13 mouse cellular contexts compared by ENCODE assay signal in genomic region chr2:145457106-145457747, GRCm38 (mm10).
A peak's percentile ranks its signal among the peaks of the same experiment; 100 is the strongest.
DNase-seq lines count a peak whose midpoint lies in the region; ATAC-seq and TF ChIP-seq lines count a peak whose summit lies in the region.
"Had no signal": no experiment of that assay in that cellular context is flagged by ENCODE, and none has a peak within 500 bp of the region (broad histone marks: within the 10 kb centered on the region; RNA-seq: fewer than 3 reads in every experiment).

No protein-coding gene starts in this region.

- H3K9me3 ChIP-seq in hindbrain, postnatal 0 days (ENCODE audit: low read length), result no peaks in the 10 kb centered on the region
- no peaks in the 10 kb centered on the region for H3K9me3 ChIP-seq in hindbrain, embryonic 16.5 days (ENCODE audit: control insufficient read depth, low read length)
- H3K9me3 ChIP-seq: forebrain, embryonic 13.5 days; heart, embryonic 15.5 days; limb, embryonic 12.5 days had no signal

- H3K4me1 ChIP-seq in hindbrain, postnatal 0 days (ENCODE audit: insufficient read depth, low read length), result no peaks in the 10 kb centered on the region
- no peaks in the 10 kb centered on the region for H3K4me1 ChIP-seq in hindbrain, embryonic 16.5 days (ENCODE audit: control insufficient read depth, insufficient read depth, low read depth, low read length)
- H3K4me1 ChIP-seq: limb, embryonic 12.5 days had no signal

- no peak overlapping the region for H3K4me2 ChIP-seq in hindbrain, postnatal 0 days (ENCODE audit: low read depth, low read length)
- no peak overlapping the region for H3K4me2 ChIP-seq in hindbrain, embryonic 16.5 days (ENCODE audit: low read length)
- H3K4me2 ChIP-seq: forebrain, embryonic 13.5 days; heart, embryonic 15.5 days; limb, embryonic 12.5 days had no signal

- whole genome bisulfite sequencing in hindbrain, postnatal 0 days, result 53% methylated on average over 8 of the region's 8 CpGs
- 47% methylated on average over 8 of the region's 8 CpGs for WGBS in hindbrain, embryonic 16.5 days

- peak; percentile 20 for DNase-seq in hindbrain, postnatal 0 days (ENCODE audit: low spot score)
- DNase-seq in 416B (ENCODE audit: low read depth), result peak; percentile 54
- no peak for DNase-seq in frontal cortex, postnatal 10 days (ENCODE audit: low spot score in 2 of 2)
- no peak for DNase-seq in layer of hippocampus, adult 8-10 months (ENCODE audit: low spot score in 2 of 2)
- DNase-seq: adrenal gland, postnatal 25 days; cerebellum, postnatal 14 days had no signal

- no peaks in the 10 kb centered on the region for H3K36me3 ChIP-seq in hindbrain, postnatal 0 days (ENCODE audit: insufficient read depth, low read length)
- no peaks in the 10 kb centered on the region for H3K36me3 ChIP-seq in hindbrain, embryonic 16.5 days (ENCODE audit: control insufficient read depth, insufficient read depth, low read length)
- H3K36me3 ChIP-seq: heart, embryonic 15.5 days; limb, embryonic 12.5 days had no signal

- ATAC-seq in hindbrain, postnatal 0 days, result no peak
- ATAC-seq in hindbrain, embryonic 16.5 days, result no peak
- ATAC-seq in common myeloid progenitor, adult 5-6 weeks (replicated peaks; ENCODE audit: low read depth, poor library complexity, severe bottlenecking), result peak; percentile 66
- ATAC-seq in megakaryocyte-erythroid progenitor cell, adult 5-6 weeks (replicated peaks; ENCODE audit: low FRiP score, low TSS enrichment, poor library complexity, severe bottlenecking), result 0 out of 2 replicates have a peak, but pooled peaks have one; percentile 52
- ATAC-seq in inflammation-experienced regulatory T-cells, adult 6 months, result no peak
- ATAC-seq: forebrain, embryonic 13.5 days had no signal

- H3K9ac ChIP-seq in hindbrain, postnatal 0 days (replicated peaks; ENCODE audit: low read length), result no peak overlapping the region
- H3K9ac ChIP-seq in hindbrain, embryonic 16.5 days (ENCODE audit: low read depth, low read length), result no peak overlapping the region
- H3K9ac ChIP-seq: forebrain, embryonic 13.5 days; heart, embryonic 15.5 days; limb, embryonic 12.5 days had no signal

- no peaks in the 10 kb centered on the region for H3K27me3 ChIP-seq in hindbrain, postnatal 0 days (ENCODE audit: insufficient read depth, low read length)
- no peaks in the 10 kb centered on the region for H3K27me3 ChIP-seq in hindbrain, embryonic 16.5 days (replicated peaks; ENCODE audit: control insufficient read depth, insufficient read depth, low read length)
- H3K27me3 ChIP-seq: forebrain, embryonic 13.5 days; heart, embryonic 15.5 days; limb, embryonic 12.5 days had no signal

- H3K27ac ChIP-seq in hindbrain, postnatal 0 days, result no peak overlapping the region
- H3K27ac ChIP-seq in hindbrain, embryonic 16.5 days (ENCODE audit: low read depth, low read length), result no peak overlapping the region
- H3K27ac ChIP-seq: forebrain, embryonic 13.5 days; heart, embryonic 15.5 days; limb, embryonic 12.5 days had no signal

- no peak overlapping the region for H3K4me3 ChIP-seq in hindbrain, postnatal 0 days (ENCODE audit: low read length)
- H3K4me3 ChIP-seq in hindbrain, embryonic 16.5 days (ENCODE audit: low read length), result no peak overlapping the region
- H3K4me3 ChIP-seq: forebrain, embryonic 13.5 days; heart, embryonic 15.5 days; limb, embryonic 12.5 days had no signal

- peak; percentile 52 for TF ChIP-seq CTCF in hindbrain, postnatal 0 days (IDR thresholded peaks at IDR 0.05; ENCODE audit: low read depth)

Comparison
In these comparisons a context has a peak if more than half of its experiments do, and no peak if none do; other contexts are left out.
1. ATAC-seq: peak in common myeloid progenitor, adult 5-6 weeks (single experiment) and megakaryocyte-erythroid progenitor cell, adult 5-6 weeks (single experiment); none in hindbrain, postnatal 0 days (single experiment), hindbrain, embryonic 16.5 days (single experiment) and inflammation-experienced regulatory T-cells, adult 6 months (single experiment).
2. DNase-seq: peak in hindbrain, postnatal 0 days (single experiment) and 416B (single experiment); none in frontal cortex, postnatal 10 days (0 of 2) and layer of hippocampus, adult 8-10 months (0 of 2).